Mouse (Mus musculus) MEL (cell line): ENCODE results near the gene Anp32e.

ENCODE experiments used
- BHLHE40 ChIP-seq: IDR thresholded peaks from 2 replicates; pipeline ENCODE4 v1.6.1; 2012; ENCODE audit warnings: low read depth, mild to moderate bottlenecking, inconsistent platforms, low read length, improper control_type of control experiment, borderline replicate concordance
- CHD1 ChIP-seq: IDR thresholded peaks from 2 replicates; pipeline ENCODE4 v1.6.1; 2012; ENCODE audit warnings: low read depth, mild to moderate bottlenecking, inconsistent platforms, low read length, improper control_type of control experiment
- CTCF ChIP-seq, 3 experiments: IDR thresholded peaks in 2 of 3; conservative IDR thresholded peaks in 1 of 3; 2 replicates each; pipeline ENCODE4 v1.5.1; 2011 to 2012; ENCODE audit warnings: low read length in 3 of 3, low read depth in 2 of 3, mild to moderate bottlenecking in 2 of 3, improper control_type of control experiment in 1 of 3, inconsistent platforms in 1 of 3, mixed read lengths in 1 of 3, moderate library complexity in 1 of 3; ENCODE audit not compliant: control insufficient read depth in 1 of 3, insufficient read depth in 1 of 3, poor library complexity in 1 of 3, severe bottlenecking in 1 of 3
- EP300 ChIP-seq, 2 experiments: IDR thresholded peaks; 2 replicates each; pipeline ENCODE4 v1.6.1; 2011; ENCODE audit warnings: improper control_type of control experiment in 2 of 2, low read length in 2 of 2, low read depth in 1 of 2, mild to moderate bottlenecking in 1 of 2
- MAFK ChIP-seq: IDR thresholded peaks from 2 replicates; pipeline ENCODE4 v1.6.1; 2011; ENCODE audit warnings: low read depth, mild to moderate bottlenecking, low read length, improper control_type of control experiment, borderline replicate concordance
- NELFE ChIP-seq: IDR thresholded peaks from 2 replicates; pipeline ENCODE4 v1.6.1; 2011; ENCODE audit warnings: low read depth, low read length, improper control_type of control experiment
- NRF1 ChIP-seq: IDR thresholded peaks from 2 replicates; pipeline ENCODE4 v1.6.1; 2014; ENCODE audit warnings: low read depth, mild to moderate bottlenecking, inconsistent platforms, low read length, improper control_type of control experiment, moderate library complexity; ENCODE audit not compliant: poor library complexity, insufficient read depth, severe bottlenecking
- POLR2A ChIP-seq, 2 experiments: IDR thresholded peaks; 2 replicates each; pipeline ENCODE4 v1.6.1; 2011 to 2012; ENCODE audit warnings: low read length in 2 of 2, mild to moderate bottlenecking in 2 of 2, control low read depth in 1 of 2, improper control_type of control experiment in 1 of 2, low read depth in 1 of 2, moderate library complexity in 1 of 2; ENCODE audit not compliant: control insufficient read depth in 1 of 2, insufficient read depth in 1 of 2, poor library complexity in 1 of 2
- POLR2AphosphoS2 ChIP-seq: IDR thresholded peaks from 2 replicates; pipeline ENCODE4 v1.6.1; 2011; ENCODE audit warnings: low read length, improper control_type of control experiment
- RCOR1 ChIP-seq: IDR thresholded peaks from 2 replicates; pipeline ENCODE4 v1.6.1; 2012; ENCODE audit warnings: low read depth, mild to moderate bottlenecking, inconsistent platforms, low read length, improper control_type of control experiment
- SMC3 ChIP-seq: IDR thresholded peaks from 2 replicates; pipeline ENCODE4 v1.6.1; 2011; ENCODE audit warnings: low read depth, low read length, improper control_type of control experiment
- ZKSCAN1 ChIP-seq: IDR thresholded peaks from 2 replicates; pipeline ENCODE4 v1.6.1; 2012; ENCODE audit warnings: low read depth, mild to moderate bottlenecking, inconsistent platforms, low read length, improper control_type of control experiment, moderate library complexity

DNA sequence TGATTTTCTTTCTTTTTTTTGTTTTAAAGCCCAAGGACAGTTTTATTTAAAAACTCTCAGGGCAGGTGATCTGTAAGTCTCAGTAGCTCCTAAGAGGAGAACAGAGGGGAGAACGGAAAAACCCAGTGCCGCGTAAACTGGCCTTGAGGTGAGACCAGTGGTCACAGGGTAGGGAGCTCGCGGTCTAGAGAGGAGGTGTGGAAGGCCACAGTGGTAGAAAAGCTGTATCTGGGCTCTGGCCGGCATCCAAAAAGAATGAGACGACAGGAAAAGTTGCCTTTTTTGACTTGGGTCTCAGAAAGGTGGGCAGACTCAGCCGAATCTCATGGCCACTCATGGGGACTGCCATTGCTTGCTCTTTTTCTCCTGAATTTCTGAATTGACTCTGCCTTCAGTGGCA is 9.2 kb downstream of the Anp32e start:
- no peak; a peak in 2 of 4 replicates for TF ChIP-seq POLR2A (IDR thresholded peaks at IDR 0.05; ENCODE audit: control insufficient read depth in 1 of 2, insufficient read depth in 1 of 2, low read depth in 1 of 2, low read length in 2 of 2, poor library complexity in 1 of 2)
- TF ChIP-seq BHLHE40, result no peak
- no peak for TF ChIP-seq MAFK
- no peak for TF ChIP-seq CTCF (IDR thresholded peaks at IDR 0.05 in 2 of 3, conservative IDR thresholded peaks at IDR 0.05 in 1 of 3; ENCODE audit: control insufficient read depth in 1 of 3, insufficient read depth in 1 of 3, low read depth in 2 of 3, low read length in 3 of 3, poor library complexity in 1 of 3, severe bottlenecking in 1 of 3)
- TF ChIP-seq SMC3, result no peak
- no peak for TF ChIP-seq NRF1
- TF ChIP-seq NELFE, result no peak
- TF ChIP-seq CHD1, result no peak
- TF ChIP-seq POLR2AphosphoS2, result no peak
- no peak for TF ChIP-seq ZKSCAN1
- TF ChIP-seq RCOR1, result no peak
- no peak for TF ChIP-seq EP300 (IDR thresholded peaks at IDR 0.05; ENCODE audit: low read depth in 1 of 2, low read length in 2 of 2)
